Mouse (Mus musculus) embryonic facial prominence, embryonic 11.5 days (tissue): Measurements from ENCODE around the gene Rer1. TPM values are rescaled to one million over a fixed set of nuclear protein-coding genes. Genes with fewer than 3 reads are reported as not detected.

ENCODE experiments used
- ATAC-seq: fragments of 200-750 bp; cut with Nextera tagmentation; replicated peaks from 2 replicates; pipeline ENCODE4 v1.8.0; 2017; ENCODE audit warnings: low read depth; ENCODE audit not compliant: insufficient number of reproducible peaks, low FRiP score, low TSS enrichment
- DNase-seq: peaks from one replicate; pipeline ENCODE4 v3.0.0-alpha.2; 2015; ENCODE audit warnings: low spot score
- H3K27ac ChIP-seq: fragments of 300-500 bp; sonication (generic); replicated peaks from 2 replicates; pipeline ENCODE4 v1.5.1; 2014; ENCODE audit warnings: mild to moderate bottlenecking, low read depth, low read length, control low read depth
- H3K27me3 ChIP-seq: fragments of 300-500 bp; sonication (generic); 2 replicates; pipeline ENCODE4 v1.6.1; 2014; ENCODE audit warnings: mild to moderate bottlenecking, low read length, moderate library complexity, mixed read lengths; ENCODE audit not compliant: control insufficient read depth, insufficient read depth
- H3K36me3 ChIP-seq: fragments of 300-500 bp; sonication (generic); replicated peaks from 2 replicates; pipeline ENCODE4 v1.6.1; 2014; ENCODE audit warnings: low read depth, mild to moderate bottlenecking, low read length, moderate library complexity, mixed read lengths; ENCODE audit not compliant: control insufficient read depth, insufficient read depth
- H3K4me1 ChIP-seq: fragments of 300-500 bp; sonication (generic); 2 replicates; pipeline ENCODE4 v1.6.1; 2014; ENCODE audit warnings: low read length, mixed read lengths; ENCODE audit not compliant: control insufficient read depth, insufficient read depth
- H3K4me2 ChIP-seq: fragments of 300-500 bp; sonication (generic); 2 replicates; pipeline ENCODE4 v1.6.1; 2014; ENCODE audit warnings: low read depth, mild to moderate bottlenecking, control low read depth, low read length, moderate library complexity
- H3K4me3 ChIP-seq: fragments of 300-500 bp; sonication (generic); 2 replicates; pipeline ENCODE4 v1.5.1; 2014; ENCODE audit warnings: low read depth, low read length, control low read depth
- H3K9ac ChIP-seq: fragments of 300-500 bp; sonication (generic); replicated peaks from 2 replicates; pipeline ENCODE4 v1.6.1; 2014; ENCODE audit warnings: mild to moderate bottlenecking, control low read depth, low read length
- H3K9me3 ChIP-seq: fragments of 300-500 bp; sonication (generic); replicated peaks from 2 replicates; pipeline ENCODE4 v1.6.1; 2016; ENCODE audit warnings: mild to moderate bottlenecking, low read length, inconsistent platforms, mixed read lengths; ENCODE audit not compliant: control insufficient read depth
- WGBS: fragments of 180-500 bp; shearing (Covaris S2); extraction: QIAGEN DNeasy Blood & Tissue Kit; methylation state at CpG from one replicate; pipeline ENCODE4 v1.1.7; 2014; 5-methylcytosine and 5-hydroxymethylcytosine counted together
- polyA plus RNA-seq: library from polyadenylated mRNA; unstranded; fragments of >200 nt; fragmentation: Nextera tagmentation; extraction: Ambion mirVana; gene quantifications from 2 replicates; pipeline ENCODE4 v1.2.1, GENCODE M21; 2014

Rer1 gene
- polyA plus RNA-seq, 1 experiment from 2014 or later, result 173 TPM

- peaks cover 9% of the 10 kb centered on the region for H3K36me3 ChIP-seq
- 0 out of 2 replicates have a peak overlapping the region, but pooled peaks have one; percentile 6 for H3K9ac ChIP-seq
- peaks cover 3% of the 10 kb centered on the region; the same call in 1 of the 2 replicates for H3K4me1 ChIP-seq
- H3K4me2 ChIP-seq, result no peak overlapping the region
- no peak overlapping the region for H3K27ac ChIP-seq
- H3K4me3 ChIP-seq, result no peak overlapping the region
- no peaks in the 10 kb centered on the region for H3K9me3 ChIP-seq
- ATAC-seq (no peak), DNase-seq (no peak)
- WGBS, result 93% methylated on average over 19 of the region's 20 CpGs
- H3K27me3 ChIP-seq, result no peaks in the 10 kb centered on the region
Observed at GRCm38 (mm10) chr4:155068357-155068972, 17.7 kb downstream of the Rer1 start.

- Histone ChIP-seq H3K36me3 (peaks cover 7% of the 10 kb centered on the region), H3K4me2 (peak within 1 kb of the TSS; percentile 58), H3K27me3 (no peaks in the 10 kb centered on the region), H3K4me1 (peaks cover 3% of the 10 kb centered on the region; the same call in 1 of the 2 replicates), H3K9me3 (no peaks in the 10 kb centered on the region), H3K4me3 (peak within 1 kb of the TSS; percentile 65), H3K27ac (0 out of 2 replicates have a peak within 1 kb of the TSS, but pooled peaks have one; percentile 1), H3K9ac (peak within 1 kb of the TSS; percentile 77)
- WGBS, result 1% methylated on average over 48 of the region's 48 CpGs
- peak; percentile 99 for DNase-seq
- ATAC-seq, result peak; percentile 78
Observed at GRCm38 (mm10) chr4:155066834-155067522, 19.2 kb downstream of the Rer1 start, which contains the start of gene Pex10. Pex10 (plus strand) TSS chr4:155067016.

GRCm38 (mm10) chr4:155065970-155066833 lies 20.0 kb downstream of the Rer1 start:
- H3K9ac ChIP-seq, result no peak overlapping the region
- ATAC-seq (peak; percentile 54), DNase-seq (peak; percentile 98)
- peaks cover 4% of the 10 kb centered on the region for H3K36me3 ChIP-seq
- WGBS, result 4% methylated on average over 15 of the region's 15 CpGs
- 0 out of 2 replicates have a peak overlapping the region, but pooled peaks have one; percentile 1 for H3K27ac ChIP-seq
- no peaks in the 10 kb centered on the region for H3K27me3 ChIP-seq
- H3K4me2 ChIP-seq, result peak overlapping the region; percentile 8
- peak overlapping the region; percentile 65 for H3K4me3 ChIP-seq
- peaks cover 3% of the 10 kb centered on the region; the same call in 1 of the 2 replicates for H3K4me1 ChIP-seq
- H3K9me3 ChIP-seq, result no peaks in the 10 kb centered on the region

DNA sequence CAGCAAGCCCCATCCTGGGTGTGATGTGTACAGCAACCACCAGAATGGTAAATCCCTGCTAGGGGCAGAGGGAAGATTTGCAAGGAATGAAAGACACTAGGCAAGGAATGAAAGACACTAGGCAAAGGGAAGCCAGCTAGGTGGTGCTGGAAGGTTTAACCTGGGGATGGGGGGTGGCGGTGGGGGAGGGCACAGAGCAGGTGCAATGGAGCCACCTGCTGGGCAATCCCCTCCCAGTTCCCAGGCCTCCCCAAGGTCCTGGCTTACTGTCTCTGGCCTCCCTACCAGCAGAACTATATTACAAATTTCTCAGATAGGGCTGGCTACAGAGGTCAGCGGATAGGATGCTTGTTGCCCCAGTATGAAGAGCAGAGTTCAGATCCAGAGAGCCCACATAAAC lies 21.7 kb downstream of the Rer1 start:
- ATAC-seq (no peak), DNase-seq (no peak)
- Histone ChIP-seq H3K4me3 (no peak overlapping the region), H3K27me3 (no peaks in the 10 kb centered on the region), H3K9me3 (no peaks in the 10 kb centered on the region), H3K9ac (no peak overlapping the region), H3K36me3 (peaks cover 4% of the 10 kb centered on the region), H3K27ac (0 out of 2 replicates have a peak overlapping the region, but pooled peaks have one; percentile 13), H3K4me1 (peaks cover 3% of the 10 kb centered on the region; the same call in 1 of the 2 replicates), H3K4me2 (no peak overlapping the region)
- WGBS, result 63% methylated on average over 2 of the region's 2 CpGs

GRCm38 (mm10) chr4:155063895-155064294 lies 22.3 kb downstream of the Rer1 start:
- Histone ChIP-seq H3K4me1 (peaks cover 3% of the 10 kb centered on the region; the same call in 1 of the 2 replicates), H3K9ac (no peak overlapping the region)

DNA sequence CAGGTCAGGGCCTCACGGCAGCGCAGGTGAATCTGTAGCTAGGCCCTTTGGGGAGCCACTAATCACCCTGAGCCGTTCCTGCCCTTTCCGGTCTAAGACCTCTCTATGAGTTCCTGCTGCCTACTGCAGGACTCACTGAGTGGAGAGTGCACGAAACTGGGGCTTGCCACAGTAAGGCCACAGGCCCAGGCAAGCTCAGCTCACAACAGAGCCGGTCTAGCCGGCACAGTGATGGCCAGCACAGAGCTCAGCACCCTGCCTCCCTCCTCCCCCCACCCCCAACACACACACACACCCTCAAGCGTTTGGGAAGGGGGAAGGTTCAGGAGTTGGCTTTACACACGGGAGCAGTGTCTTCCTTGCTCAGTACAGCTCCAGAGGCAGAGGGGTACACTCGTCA lies 27.9 kb downstream of the Rer1 start:
- no peak overlapping the region for H3K27ac ChIP-seq
- no peaks in the 10 kb centered on the region for H3K27me3 ChIP-seq
- DNase-seq (no peak), ATAC-seq (no peak)
- H3K4me3 ChIP-seq, result no peak overlapping the region
- no peaks in the 10 kb centered on the region for H3K36me3 ChIP-seq
- H3K9ac ChIP-seq, result no peak overlapping the region
- H3K4me1 ChIP-seq, result no peaks in the 10 kb centered on the region
- no peaks in the 10 kb centered on the region for H3K9me3 ChIP-seq
- no peak overlapping the region for H3K4me2 ChIP-seq
- 32% methylated on average over 10 of the region's 10 CpGs for WGBS

More at GRCm38 (mm10) chr4:155063895-155064294, 22.3 kb downstream of the Rer1 start:
- Histone ChIP-seq H3K9me3 (no peaks in the 10 kb centered on the region), H3K4me3 (no peak overlapping the region), H3K36me3 (peaks cover 4% of the 10 kb centered on the region), H3K27me3 (no peaks in the 10 kb centered on the region), H3K27ac (peak overlapping the region; percentile 29; the same call in 1 of the 2 replicates), H3K4me2 (no peak overlapping the region)
- DNase-seq, result peak; percentile 46
- 33% methylated on average over 3 of the region's 3 CpGs for WGBS
- ATAC-seq, result no peak

DNA sequence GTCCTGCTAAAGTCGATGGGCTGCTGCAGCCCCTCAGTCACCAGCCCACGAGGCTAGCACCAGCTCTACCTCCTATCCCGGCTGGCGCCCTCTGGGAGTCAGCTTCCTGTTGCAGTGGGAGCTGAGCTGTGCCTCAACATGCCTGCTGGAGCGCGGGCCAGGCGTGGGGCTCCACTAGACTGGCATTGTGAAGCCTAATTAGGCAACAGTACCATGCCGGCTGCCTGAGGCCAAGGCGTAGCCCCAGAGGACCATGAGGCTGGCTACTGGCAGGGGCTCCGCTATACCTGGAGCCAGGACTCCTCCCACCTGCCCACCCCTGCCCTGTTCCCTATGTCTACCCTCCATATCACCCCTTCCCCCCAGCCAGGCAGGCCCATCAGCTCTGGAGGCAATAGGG lies 29.5 kb downstream of the Rer1 start, which contains the start of gene Plch2:
TSS of gene Plch2 (minus strand) at position 61 of the 400 bp plus-strand sequence.
- no peaks in the 10 kb centered on the region for H3K36me3 ChIP-seq
- no peaks in the 10 kb centered on the region for H3K9me3 ChIP-seq
- H3K27me3 ChIP-seq, result no peaks in the 10 kb centered on the region
- peak within 1 kb of the TSS; percentile 22; the same call in 1 of the 2 replicates for H3K9ac ChIP-seq
- no peak within 1 kb of the TSS for H3K4me3 ChIP-seq
- H3K27ac ChIP-seq, result no peak within 1 kb of the TSS
- DNase-seq (no peak), ATAC-seq (0 out of 2 replicates have a peak, but pooled peaks have one; percentile 19)
- no peaks in the 10 kb centered on the region for H3K4me1 ChIP-seq
- no peak within 1 kb of the TSS for H3K4me2 ChIP-seq
- 68% methylated on average over 10 of the region's 10 CpGs for WGBS
